Mouse (Mus musculus): Measurements from ENCODE around the gene Gm13276. TPM values are rescaled to one million over a fixed set of nuclear protein-coding genes. Genes with fewer than 3 reads are reported as not detected.
"Not testable (repeated sequence)": the region's sequence is repeated elsewhere in the genome, so short reads cannot be mapped to it uniquely, and the experiment has no call there.

Gene Gm13276
- polyA plus RNA-seq (2012; rRNA removed): not detected in 2 replicates

DNA sequence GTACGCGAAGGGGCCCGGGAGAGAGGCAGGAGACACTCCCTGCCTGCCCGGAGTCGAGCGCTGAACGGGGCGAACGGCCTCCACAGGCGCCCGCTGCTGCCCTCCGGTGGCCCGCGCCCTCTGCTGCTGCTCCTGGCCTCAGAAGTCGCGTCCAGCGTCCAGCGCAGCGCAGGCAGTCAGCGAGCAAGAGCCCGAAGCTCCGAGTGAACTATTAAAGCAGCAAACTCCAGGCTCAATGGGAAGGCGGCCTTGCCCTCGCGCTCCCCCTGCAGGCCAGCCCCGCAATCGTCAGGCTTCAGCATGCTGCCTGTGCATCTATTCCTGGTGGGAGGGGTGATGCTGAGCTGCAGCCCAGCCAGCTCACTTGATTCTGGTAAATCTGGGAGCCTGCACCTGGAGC is at the start of gene Gm13276:
Gene Gm13276 (plus strand): TSS at position 301 of the 400 bp plus-strand sequence.
- DNase-seq (ENCODE audit: low read depth): not testable (repeated sequence)

DNA sequence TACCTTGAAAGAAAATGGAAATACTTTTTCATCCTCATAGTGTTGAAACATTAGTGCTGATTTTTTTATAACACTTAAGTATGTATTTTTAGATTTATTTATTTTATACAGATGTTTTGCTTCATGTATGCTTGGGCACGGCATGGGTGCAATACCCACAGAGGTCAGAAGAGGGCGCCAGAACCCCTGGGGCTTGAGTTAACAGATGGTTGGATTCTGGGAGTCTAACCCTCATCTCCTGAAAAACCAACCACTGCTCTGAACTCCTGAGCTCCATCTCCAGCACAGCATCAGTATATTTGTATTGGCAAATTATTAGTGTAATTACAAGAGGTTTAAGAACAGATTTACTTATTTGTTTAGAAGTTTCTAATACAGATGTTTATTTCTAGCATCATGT is 47.0 kb upstream of the Gm13276 start:
- peak; percentile 73 for DNase-seq (ENCODE audit: low read depth)
- no peak for TF ChIP-seq POLR2A (IDR thresholded peaks at IDR 0.05; ENCODE audit: borderline replicate concordance, extremely low read depth, insufficient read depth, insufficient read length, poor library complexity, severe bottlenecking)
- peak; percentile 86 for TF ChIP-seq CTCF (IDR thresholded peaks at IDR 0.05; ENCODE audit: borderline replicate concordance, extremely low read depth, insufficient read depth, insufficient read length)

DNA sequence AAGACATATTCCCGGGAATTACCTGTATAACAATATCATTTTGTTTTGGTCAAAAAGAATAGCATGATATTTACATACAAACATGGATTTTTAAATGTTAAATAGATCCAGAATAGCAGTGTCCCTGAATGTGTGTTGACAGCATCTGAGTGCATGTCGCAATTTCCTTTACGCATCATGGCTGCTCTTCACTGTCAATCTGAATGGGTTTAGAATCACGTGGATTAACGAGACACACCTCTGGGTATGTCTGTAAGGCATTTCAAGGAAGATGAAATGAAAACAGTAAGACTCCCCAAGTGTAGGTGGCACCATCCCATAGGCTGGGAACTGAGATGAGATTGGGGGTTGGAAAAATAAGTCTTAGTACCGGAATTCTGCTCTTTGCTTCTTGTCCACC is 46.5 kb upstream of the Gm13276 start:
- TF ChIP-seq CTCF (IDR thresholded peaks at IDR 0.05; ENCODE audit: borderline replicate concordance, extremely low read depth, insufficient read depth, insufficient read length) (no peak), POLR2A (IDR thresholded peaks at IDR 0.05; ENCODE audit: borderline replicate concordance, extremely low read depth, insufficient read depth, insufficient read length, poor library complexity, severe bottlenecking) (no peak)
- no peak for DNase-seq (ENCODE audit: low read depth)

DNA sequence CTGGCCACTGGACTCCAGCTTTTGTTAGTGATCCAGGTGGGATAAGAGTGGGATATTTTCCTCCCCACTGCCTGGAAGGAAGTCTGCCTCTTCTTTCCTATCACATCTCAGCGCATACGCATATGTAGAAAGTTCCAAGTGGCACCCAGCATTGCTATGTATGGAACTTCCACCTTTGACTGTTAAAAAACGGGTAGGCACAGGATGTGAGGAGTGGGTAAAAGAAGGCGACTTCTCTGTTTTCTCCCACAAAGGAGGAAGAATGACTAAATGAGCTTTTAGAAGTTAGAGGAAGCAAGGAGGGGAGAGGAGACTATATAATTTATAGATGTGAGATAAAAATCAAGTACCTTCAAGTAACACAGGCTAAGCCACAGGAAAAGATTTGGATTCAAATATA is 44.1 kb upstream of the Gm13276 start:
- TF ChIP-seq CTCF (IDR thresholded peaks at IDR 0.05; ENCODE audit: borderline replicate concordance, extremely low read depth, insufficient read depth, insufficient read length) (no peak), POLR2A (IDR thresholded peaks at IDR 0.05; ENCODE audit: borderline replicate concordance, extremely low read depth, insufficient read depth, insufficient read length, poor library complexity, severe bottlenecking) (no peak)

DNA sequence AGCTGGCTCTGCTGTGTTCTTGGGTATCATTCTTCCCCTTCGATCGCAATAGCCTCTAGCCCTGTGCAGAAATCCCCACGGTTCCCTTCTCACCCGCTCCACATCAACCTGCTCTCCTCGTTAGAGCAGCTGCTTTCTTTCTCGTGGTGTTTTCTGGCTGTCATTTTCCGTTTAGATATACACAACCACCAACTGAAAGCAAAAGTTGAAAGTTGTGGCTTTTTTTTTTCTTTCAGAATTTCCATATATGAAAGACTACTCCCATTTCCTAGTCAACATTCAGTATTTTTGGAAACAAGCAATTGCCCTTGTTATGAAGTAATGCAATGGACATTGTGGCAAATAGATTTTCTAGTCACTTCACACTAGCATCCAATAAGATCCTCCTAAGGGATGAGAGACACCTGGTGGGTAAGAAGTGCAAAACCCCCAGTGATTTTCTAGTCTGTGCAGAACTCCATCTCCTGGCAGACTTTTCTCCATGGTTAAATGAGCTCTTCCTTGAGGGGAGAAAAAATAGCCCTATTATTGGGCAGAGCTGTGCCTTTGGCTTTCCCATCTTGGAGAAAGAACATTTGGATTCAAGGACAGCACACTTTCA is 42.6 kb upstream of the Gm13276 start:
- no peak for DNase-seq (ENCODE audit: low read depth)
- TF ChIP-seq CTCF (IDR thresholded peaks at IDR 0.05; ENCODE audit: borderline replicate concordance, extremely low read depth, insufficient read depth, insufficient read length) (peak; percentile 7; the same call in 1 of the 2 replicates), POLR2A (IDR thresholded peaks at IDR 0.05; ENCODE audit: borderline replicate concordance, extremely low read depth, insufficient read depth, insufficient read length, poor library complexity, severe bottlenecking) (no peak)

More for the DNA sequence above, 44.1 kb upstream of the Gm13276 start:
- no peak for DNase-seq (ENCODE audit: low read depth)

DNA sequence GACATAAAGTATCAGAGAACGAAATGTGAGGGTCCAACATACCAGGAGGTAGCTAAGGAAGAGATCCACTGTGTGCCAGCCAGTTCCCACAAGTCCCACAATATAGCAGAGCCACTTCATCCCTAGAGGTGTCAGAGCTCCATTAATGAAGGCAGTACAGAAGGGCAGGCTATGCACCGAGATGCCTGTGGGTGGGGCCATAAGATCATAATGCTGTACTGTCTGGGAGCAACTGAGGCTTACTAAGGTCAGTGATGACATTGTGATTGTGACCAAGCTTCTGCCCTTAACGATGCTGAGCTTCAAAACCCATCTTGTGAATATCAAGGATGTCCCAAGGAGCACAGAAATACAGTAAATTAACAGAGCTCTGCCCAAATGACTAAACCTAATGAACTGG is 41.3 kb upstream of the Gm13276 start:
- no peak for DNase-seq (ENCODE audit: low read depth)
- no peak for TF ChIP-seq CTCF (IDR thresholded peaks at IDR 0.05; ENCODE audit: borderline replicate concordance, extremely low read depth, insufficient read depth, insufficient read length)
- no peak for TF ChIP-seq POLR2A (IDR thresholded peaks at IDR 0.05; ENCODE audit: borderline replicate concordance, extremely low read depth, insufficient read depth, insufficient read length, poor library complexity, severe bottlenecking)

DNA sequence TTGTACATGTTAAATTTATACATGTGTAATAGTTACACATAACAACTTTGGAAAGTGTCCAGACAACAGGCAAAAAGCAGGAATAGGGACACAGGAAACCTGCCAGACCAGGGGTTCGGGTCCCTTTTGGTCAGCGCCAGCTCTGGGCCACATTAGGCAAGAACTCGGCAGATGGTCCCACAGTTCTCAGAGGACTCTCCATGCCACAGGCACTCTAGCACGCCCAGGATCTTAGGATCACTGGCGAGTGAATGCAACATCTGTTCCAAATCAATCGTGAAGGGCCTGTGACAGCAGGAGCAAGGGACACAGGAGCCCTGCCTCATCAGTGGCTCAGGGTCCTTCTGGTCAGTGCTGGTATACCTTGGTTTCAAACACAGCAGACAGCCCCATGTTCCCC is 35.6 kb upstream of the Gm13276 start:
- no peak for TF ChIP-seq CTCF (IDR thresholded peaks at IDR 0.05; ENCODE audit: borderline replicate concordance, extremely low read depth, insufficient read depth, insufficient read length)
- TF ChIP-seq POLR2A (IDR thresholded peaks at IDR 0.05; ENCODE audit: borderline replicate concordance, extremely low read depth, insufficient read depth, insufficient read length, poor library complexity, severe bottlenecking): no peak
- DNase-seq (ENCODE audit: low read depth): no peak

DNA sequence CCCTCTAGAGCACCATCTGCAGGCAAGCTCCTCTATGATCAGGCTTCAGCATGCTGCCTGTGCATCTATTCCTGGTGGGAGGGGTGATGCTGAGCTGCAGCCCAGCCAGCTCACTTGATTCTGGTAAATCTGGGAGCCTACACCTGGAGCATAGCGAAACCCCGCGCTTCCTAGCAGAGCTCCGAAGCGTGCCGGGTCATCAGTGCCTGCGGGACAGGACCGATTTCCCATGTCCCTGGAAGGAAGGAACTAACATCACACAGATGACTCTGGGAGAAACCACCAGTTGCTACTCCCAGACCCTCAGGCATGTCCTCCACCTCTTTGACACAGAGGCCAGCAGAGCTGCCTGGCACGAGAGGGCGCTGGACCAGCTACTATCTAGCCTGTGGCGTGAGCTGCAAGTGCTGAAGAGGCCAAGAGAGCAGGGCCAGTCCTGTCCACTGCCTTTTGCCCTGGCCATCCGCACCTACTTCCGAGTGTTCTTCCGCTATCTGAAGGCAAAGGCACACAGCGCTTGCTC is 30.6 kb upstream of the Gm13276 start, which contains the start of gene Gm13271:
Gene Gm13271 (plus strand): TSS at position 51 of the 523 bp plus-strand sequence.
- not testable (repeated sequence) for DNase-seq (ENCODE audit: low read depth)

DNA sequence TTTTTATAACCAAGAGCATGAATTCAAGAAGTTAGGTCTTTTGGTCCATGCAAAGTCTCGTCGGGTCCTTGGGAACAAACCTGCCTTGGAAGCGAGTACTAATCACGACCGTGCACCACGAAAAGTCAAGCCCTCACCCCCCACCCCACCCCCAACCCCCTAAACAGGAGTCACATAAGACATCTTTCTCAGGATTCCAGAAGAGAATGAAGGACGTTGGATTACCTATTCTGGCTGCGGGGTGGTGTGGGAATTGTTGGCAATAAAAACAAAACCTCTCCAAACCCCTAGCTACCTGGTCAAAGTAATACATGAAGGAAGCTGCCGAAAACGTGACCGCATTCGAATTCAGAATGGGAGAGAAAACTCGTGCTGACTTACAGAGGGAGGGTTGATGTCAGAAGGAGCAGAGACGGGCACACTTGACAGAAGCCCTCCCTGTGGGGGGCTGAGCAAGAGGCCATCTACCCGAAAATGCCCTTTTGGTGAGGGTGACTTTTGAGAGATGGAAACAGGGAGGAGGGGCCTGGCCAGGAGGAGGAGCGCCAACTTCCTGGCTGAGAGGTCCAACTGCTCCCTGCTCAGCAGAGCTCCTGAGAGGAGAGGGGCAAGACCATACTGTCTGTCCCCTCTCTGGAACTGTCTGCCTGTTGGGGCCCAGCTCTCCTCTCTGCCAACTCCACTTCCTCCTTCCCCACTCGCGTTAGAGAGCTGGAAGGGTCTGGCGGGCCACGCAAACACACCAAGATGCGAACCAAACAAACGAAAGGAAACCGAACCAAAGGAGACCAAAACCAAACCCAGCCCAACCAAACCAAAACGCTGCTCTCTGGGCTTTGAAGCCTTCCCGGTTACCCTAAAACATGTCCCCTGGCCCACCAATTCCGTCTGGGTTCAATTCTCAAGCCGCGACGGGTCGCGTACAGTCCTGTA is 28.7 kb upstream of the Gm13276 start:
- DNase-seq (ENCODE audit: low read depth): not testable (repeated sequence)

DNA sequence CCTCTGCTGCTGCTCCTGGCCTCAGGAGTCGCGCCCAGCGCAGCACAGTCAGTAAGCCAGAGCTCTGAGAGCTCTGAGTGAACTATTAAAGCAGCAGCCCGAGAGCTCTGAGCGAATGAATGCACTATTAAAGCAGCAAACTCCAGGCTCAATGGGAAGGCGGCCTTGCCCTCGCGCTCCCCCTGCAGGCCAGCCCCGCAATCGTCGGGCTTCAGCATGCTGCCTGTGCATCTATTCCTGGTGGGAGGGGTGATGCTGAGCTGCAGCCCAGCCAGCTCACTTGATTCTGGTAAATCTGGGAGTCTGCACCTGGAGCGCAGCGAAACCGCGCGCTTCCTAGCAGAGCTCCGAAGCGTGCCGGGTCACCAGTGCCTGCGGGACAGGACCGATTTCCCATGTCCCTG is 27.9 kb upstream of the Gm13276 start:
- peak; percentile 67 for TF ChIP-seq CTCF (IDR thresholded peaks at IDR 0.05; ENCODE audit: borderline replicate concordance, extremely low read depth, insufficient read depth, insufficient read length)
- DNase-seq (ENCODE audit: low read depth): peak; percentile 95

DNA sequence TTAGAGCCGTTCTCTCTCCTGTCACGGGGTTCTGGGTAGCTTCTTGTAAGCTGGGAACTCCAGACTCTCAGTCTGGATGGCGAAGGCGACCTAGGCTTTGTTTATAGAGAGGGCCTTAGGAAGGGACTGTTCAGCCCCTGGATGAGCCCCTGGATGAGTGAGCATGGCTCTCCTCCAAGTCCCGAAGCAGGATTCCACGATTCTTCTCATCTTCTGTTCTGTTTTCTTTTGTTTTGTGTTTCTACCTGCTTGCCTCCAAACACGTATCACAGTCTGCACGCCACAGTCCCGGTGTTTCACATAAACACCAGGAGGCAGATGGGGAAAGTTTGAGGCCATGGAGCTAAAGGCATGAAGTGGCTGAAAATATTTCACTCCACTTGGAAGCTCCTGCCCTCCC is 26.8 kb upstream of the Gm13276 start:
- DNase-seq (ENCODE audit: low read depth): not testable (repeated sequence)

DNA sequence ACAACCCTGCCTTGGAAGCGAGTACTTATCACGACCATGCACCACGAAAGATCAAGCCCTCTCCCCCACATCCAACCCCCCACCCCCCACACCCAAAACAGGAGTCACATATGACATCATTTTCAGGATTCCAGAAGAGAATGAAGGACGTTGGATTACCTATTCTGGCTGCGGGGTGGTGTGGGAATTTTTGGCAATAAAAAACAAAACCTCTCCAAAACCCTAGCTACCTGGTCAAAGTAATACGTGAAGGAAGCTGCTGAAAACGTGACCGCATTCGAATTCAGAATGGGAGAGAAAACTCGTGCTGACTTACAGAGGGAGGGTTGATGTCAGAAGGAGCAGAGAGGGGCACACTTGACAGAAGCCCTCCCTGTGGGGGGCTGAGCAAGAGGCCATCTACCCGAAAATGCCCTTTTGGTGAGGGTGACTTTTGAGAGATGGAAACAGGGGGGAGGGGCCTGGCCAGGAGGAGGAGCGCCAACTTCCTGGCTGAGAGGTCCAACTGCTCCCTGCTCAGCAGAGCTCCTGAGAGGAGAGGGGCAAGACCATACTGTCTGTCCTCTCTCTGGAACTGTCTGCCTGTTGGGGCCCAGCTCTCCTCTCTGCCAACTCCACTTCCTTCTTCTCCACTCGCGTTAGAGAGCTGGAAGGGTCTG is 25.8 kb upstream of the Gm13276 start, which contains the start of gene Gm13283:
Gene Gm13283 (plus strand): TSS at position 510 of the 659 bp plus-strand sequence.
- DNase-seq (ENCODE audit: low read depth): not testable (repeated sequence)

DNA sequence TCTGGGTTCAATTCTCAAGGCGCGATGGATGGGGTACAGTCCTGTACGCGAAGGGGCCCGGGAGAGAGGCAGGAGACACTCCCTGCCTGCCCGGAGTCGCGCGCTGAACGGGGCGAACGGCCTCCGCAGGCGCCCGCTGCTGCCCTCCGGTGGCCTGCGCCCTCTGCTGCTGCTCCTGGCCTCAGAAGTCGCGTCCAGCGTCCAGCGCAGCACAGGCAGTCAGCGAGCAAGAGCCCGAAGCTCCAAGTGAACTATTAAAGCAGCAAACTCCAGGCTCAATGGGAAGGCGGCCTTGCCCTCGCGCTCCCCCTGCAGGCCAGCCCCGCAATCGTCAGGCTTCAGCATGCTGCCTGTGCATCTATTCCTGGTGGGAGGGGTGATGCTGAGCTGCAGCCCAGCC is 25.1 kb upstream of the Gm13276 start:
- DNase-seq (ENCODE audit: low read depth): peak; percentile 91

DNA sequence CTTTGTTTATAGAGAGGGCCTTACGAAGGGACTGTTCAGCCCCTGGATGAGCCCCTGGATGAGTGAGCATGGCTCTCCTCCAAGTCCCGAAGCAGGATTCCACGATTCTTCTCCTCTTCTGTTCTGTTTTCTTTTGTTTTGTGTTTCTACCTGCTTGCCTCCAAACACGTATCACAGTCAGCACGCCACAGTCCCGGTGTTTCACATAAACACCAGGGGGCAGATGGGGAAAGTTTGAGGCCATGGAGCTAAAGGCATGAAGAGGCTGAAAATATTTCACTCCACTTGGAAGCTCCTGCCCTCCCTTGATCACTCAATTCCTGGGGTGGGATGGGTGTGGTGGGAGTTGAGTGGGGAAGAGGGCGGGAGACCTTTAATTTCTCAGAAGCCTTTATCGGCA is 23.7 kb upstream of the Gm13276 start:
- not testable (repeated sequence) for DNase-seq (ENCODE audit: low read depth)

DNA sequence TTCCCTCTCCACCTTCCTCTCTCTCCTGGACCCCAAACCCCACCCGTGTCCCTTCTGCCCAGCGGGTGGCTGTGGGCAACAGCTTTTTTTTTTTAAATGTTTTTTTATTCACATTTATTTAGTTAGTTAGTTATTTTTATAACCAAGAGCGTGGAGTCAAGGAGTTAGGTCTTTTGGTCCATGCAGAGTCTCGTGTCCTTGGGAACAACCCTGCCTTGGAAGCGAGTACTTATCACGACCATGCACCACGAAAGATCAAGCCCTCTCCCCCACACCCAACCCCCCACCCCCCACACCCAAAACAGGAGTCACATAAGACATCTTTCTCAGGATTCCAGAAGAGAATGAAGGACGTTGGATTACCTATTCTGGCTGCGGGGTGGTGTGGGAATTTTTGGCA is 23.2 kb upstream of the Gm13276 start:
- DNase-seq (ENCODE audit: low read depth): not testable (repeated sequence)

DNA sequence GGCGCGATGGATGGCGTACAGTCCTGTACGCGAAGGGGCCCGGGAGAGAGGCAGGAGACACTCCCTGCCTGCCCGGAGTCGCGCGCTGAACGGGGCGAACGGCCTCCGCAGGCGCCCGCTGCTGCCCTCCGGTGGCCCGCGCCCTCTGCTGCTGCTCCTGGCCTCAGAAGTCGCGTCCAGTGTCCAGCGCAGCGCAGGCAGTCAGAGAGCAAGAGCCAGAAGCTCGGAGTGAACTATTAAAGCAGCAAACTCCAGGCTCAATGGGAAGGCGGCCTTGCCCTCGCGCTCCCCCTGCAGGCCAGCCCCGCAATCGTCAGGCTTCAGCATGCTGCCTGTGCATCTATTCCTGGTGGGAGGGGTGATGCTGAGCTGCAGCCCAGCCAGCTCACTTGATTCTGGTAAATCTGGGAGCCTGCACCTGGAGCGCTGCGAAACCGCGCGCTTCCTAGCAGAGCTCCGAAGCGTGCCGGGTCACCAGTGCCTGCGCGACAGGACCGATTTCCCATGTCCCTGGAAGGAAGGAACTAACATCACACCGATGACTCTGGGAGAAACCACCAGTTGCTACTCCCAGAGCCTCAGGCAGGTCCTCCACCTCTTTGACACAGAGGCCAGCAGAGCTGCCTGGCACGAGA is 22.0 kb upstream of the Gm13276 start:
- peak; percentile 81 for DNase-seq (ENCODE audit: low read depth)

DNA sequence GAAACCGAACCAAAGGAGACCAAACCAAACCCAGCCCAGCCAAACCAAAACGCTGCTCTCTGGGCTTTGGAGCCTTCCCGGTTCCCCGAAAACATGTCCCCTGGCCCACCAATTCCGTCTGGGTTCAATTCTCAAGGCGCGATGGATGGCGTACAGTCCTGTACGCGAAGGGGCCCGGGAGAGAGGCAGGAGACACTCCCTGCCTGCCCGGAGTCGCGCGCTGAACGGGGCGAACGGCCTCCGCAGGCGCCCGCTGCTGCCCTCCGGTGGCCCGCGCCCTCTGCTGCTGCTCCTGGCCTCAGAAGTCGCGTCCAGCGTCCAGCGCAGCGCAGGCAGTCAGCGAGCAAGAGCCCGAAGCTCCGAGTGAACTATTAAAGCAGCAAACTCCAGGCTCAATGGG is 12.0 kb upstream of the Gm13276 start, which contains the start of gene Gm13290:
Gene Gm13290 (plus strand): TSS at position 301 of the 400 bp plus-strand sequence.
- not testable (repeated sequence) for DNase-seq (ENCODE audit: low read depth)
